9 mouse cellular contexts compared by ENCODE assay signal in the genomic region with DNA sequence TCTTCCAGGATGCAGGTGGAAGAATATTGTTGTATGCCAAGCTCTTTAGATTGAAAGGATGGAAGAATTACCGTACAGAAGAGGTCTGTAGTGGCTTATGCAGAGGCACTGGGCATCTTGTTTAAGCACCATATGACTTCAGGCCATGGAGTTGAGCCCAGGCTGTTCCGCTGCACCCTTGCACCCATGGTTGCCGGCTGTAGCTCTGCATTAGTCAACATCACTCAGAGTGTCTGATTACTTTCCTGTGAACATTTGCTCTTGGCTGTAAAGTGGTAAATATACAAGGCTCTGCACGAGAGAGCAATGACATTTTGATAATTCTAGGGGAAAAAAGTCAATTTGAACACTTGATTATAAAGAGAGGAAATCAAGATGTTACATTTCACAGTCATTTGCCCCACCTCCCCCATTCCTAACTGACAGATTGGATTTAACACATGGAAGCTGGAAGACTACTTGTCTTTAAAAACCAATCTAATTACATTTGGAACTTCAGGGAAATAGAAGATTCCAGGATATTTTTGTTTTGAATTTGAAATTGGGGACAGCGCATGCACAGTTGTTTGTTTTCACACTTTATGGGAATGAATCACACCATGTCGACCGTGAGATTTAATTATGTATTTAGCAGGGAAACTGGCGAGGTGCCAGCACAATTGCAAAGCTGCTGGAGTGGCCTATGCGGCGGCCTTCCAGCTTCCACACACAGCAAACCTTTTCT.
DNase-seq lines count a peak whose midpoint lies in the region; ATAC-seq and TF ChIP-seq lines count a peak whose summit lies in the region.
"Had no signal": no experiment of that assay in that cellular context is flagged by ENCODE, and none has a peak within 500 bp of the region (broad histone marks: within the 10 kb centered on the region; RNA-seq: fewer than 3 reads in every experiment).

No protein-coding gene starts in this region.

- H3K9ac ChIP-seq in kidney, postnatal 0 days (ENCODE audit: low read depth, low read length), result no peak overlapping the region
- H3K9ac ChIP-seq in forebrain, embryonic 15.5 days (replicated peaks), result no peak overlapping the region
- H3K9ac ChIP-seq in intestine, embryonic 15.5 days, result no peak overlapping the region
- H3K9ac ChIP-seq: liver, embryonic 13.5 days had no signal

- H3K27ac ChIP-seq in kidney, postnatal 0 days, result no peak overlapping the region
- H3K27ac ChIP-seq in forebrain, embryonic 15.5 days (replicated peaks), result peak overlapping the region; percentile 65
- H3K27ac ChIP-seq in layer of hippocampus, adult 2 months, result no peak overlapping the region
- no peak overlapping the region for H3K27ac ChIP-seq in intestine, embryonic 15.5 days
- H3K27ac ChIP-seq: liver, embryonic 13.5 days had no signal

- H3K4me1 ChIP-seq in kidney, postnatal 0 days (replicated peaks; ENCODE audit: insufficient read depth, low read length), result no peaks in the 10 kb centered on the region
- peaks cover 9% of the 10 kb centered on the region for H3K4me1 ChIP-seq in forebrain, embryonic 15.5 days
- no peaks in the 10 kb centered on the region for H3K4me1 ChIP-seq in intestine, embryonic 15.5 days (replicated peaks)
- H3K4me1 ChIP-seq: liver, embryonic 13.5 days had no signal

- no peaks in the 10 kb centered on the region for H3K36me3 ChIP-seq in kidney, postnatal 0 days (ENCODE audit: insufficient read depth, low read length)
- H3K36me3 ChIP-seq in forebrain, embryonic 15.5 days, result no peaks in the 10 kb centered on the region
- no peaks in the 10 kb centered on the region for H3K36me3 ChIP-seq in intestine, embryonic 15.5 days
- H3K36me3 ChIP-seq: liver, embryonic 13.5 days had no signal

- TF ChIP-seq CTCF in kidney, postnatal 0 days (IDR thresholded peaks at IDR 0.05; ENCODE audit: low read depth), result no peak
- no peak for TF ChIP-seq CTCF in layer of hippocampus, adult 2 months (conservative IDR thresholded peaks at IDR 0.05)

- H3K9me3 ChIP-seq in kidney, postnatal 0 days (replicated peaks; ENCODE audit: low read length), result no peaks in the 10 kb centered on the region
- no peaks in the 10 kb centered on the region for H3K9me3 ChIP-seq in forebrain, embryonic 15.5 days
- no peaks in the 10 kb centered on the region for H3K9me3 ChIP-seq in intestine, embryonic 15.5 days
- H3K9me3 ChIP-seq: liver, embryonic 13.5 days had no signal

- no peak for ATAC-seq in kidney, postnatal 0 days (replicated peaks; ENCODE audit: low FRiP score, low read depth)
- ATAC-seq in forebrain, embryonic 15.5 days (replicated peaks), result peak; percentile 95
- no peak for ATAC-seq in intestine, embryonic 15.5 days

- DNase-seq in kidney, postnatal 0 days (ENCODE audit: low spot score), result peak; percentile 40
- DNase-seq in kidney, adult 11 months, result no peak
- peak; percentile 44 to 47 for DNase-seq in layer of hippocampus, adult 2 months (ENCODE audit: low spot score in 2 of 2)
- DNase-seq in retina, adult 2 months (ENCODE audit: low read depth, low spot score), result peak; percentile 25
- DNase-seq in spleen, postnatal 36 days (ENCODE audit: low spot score in 2 of 2), result no peak
- no peak for DNase-seq in T-cell, adult 2 months (ENCODE audit: low spot score)
- DNase-seq: liver, embryonic 13.5 days had no signal

- no peaks in the 10 kb centered on the region for H3K27me3 ChIP-seq in kidney, postnatal 0 days (ENCODE audit: insufficient read depth, low read length)
- H3K27me3 ChIP-seq in forebrain, embryonic 15.5 days, result no peaks in the 10 kb centered on the region
- no peaks in the 10 kb centered on the region for H3K27me3 ChIP-seq in intestine, embryonic 15.5 days (replicated peaks)
- H3K27me3 ChIP-seq: liver, embryonic 13.5 days had no signal

- H3K4me3 ChIP-seq in kidney, postnatal 0 days (replicated peaks; ENCODE audit: low read depth, low read length), result no peak overlapping the region
- no peak overlapping the region for H3K4me3 ChIP-seq in forebrain, embryonic 15.5 days
- no peak overlapping the region for H3K4me3 ChIP-seq in layer of hippocampus, adult 2 months
- H3K4me3 ChIP-seq in intestine, embryonic 15.5 days (replicated peaks), result no peak overlapping the region
- H3K4me3 ChIP-seq: liver, embryonic 13.5 days had no signal

- no peak overlapping the region for H3K4me2 ChIP-seq in kidney, postnatal 0 days (ENCODE audit: low read length)
- H3K4me2 ChIP-seq in forebrain, embryonic 15.5 days (replicated peaks), result peak overlapping the region; percentile 20
- H3K4me2 ChIP-seq in intestine, embryonic 15.5 days (replicated peaks), result no peak overlapping the region
- H3K4me2 ChIP-seq: liver, embryonic 13.5 days had no signal

- WGBS in kidney, postnatal 0 days, result 50% methylated on average over 10 of the region's 10 CpGs
- 25% methylated on average over 10 of the region's 10 CpGs for WGBS in forebrain, embryonic 15.5 days
- WGBS in intestine, embryonic 15.5 days, result 51% methylated on average over 10 of the region's 10 CpGs

Comparison
In these comparisons a context has a peak if more than half of its experiments do, and no peak if none do; other contexts are left out.
1. DNase-seq: peak in kidney, postnatal 0 days (single experiment), layer of hippocampus, adult 2 months (2 of 2) and retina, adult 2 months (single experiment); none in kidney, adult 11 months (single experiment), spleen, postnatal 36 days (0 of 2) and T-cell, adult 2 months (single experiment).